Comparison of ENCODE assay signal across 24 mouse cellular contexts in the genomic region with DNA sequence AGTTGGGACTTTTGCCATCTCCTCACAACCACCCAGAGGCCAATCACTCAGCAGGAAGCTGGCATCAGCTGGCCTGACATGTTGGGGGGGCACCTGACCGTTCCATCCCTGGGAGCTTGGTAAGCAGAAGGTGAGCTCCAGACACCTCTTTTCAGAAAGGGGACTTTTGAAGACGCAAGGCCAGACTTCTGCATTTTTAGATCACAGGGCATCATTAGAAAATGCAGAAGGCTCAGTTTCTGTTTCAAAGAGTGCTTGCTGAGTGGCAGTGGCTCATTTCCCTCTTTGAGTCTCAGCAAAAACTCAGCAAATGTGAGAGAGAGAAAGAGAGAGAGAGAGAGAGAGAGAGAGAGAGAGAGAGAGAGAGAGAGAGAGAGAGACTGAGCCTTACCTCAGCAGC. TPM values are rescaled to one million over a fixed set of nuclear protein-coding genes. Genes with fewer than 3 reads are reported as not detected.
DNase-seq lines count a peak whose midpoint lies in the region; TF ChIP-seq lines count a peak whose summit lies in the region.
"Had no signal": no experiment of that assay in that cellular context is flagged by ENCODE, and none has a peak within 500 bp of the region (broad histone marks: within the 10 kb centered on the region; RNA-seq: fewer than 3 reads in every experiment).

No protein-coding gene starts in this region.

- no peak for TF ChIP-seq CTCF in spleen, adult 2 months (IDR thresholded peaks at IDR 0.05; ENCODE audit: extremely low read depth, insufficient read depth, insufficient read length, insufficient replicate concordance)
- TF ChIP-seq CTCF in bone marrow, adult 2 months (IDR thresholded peaks at IDR 0.05; ENCODE audit: control insufficient read depth, insufficient read depth, low read length), result no peak

- no peak overlapping the region for H3K4me3 ChIP-seq in spleen, adult 2 months (ENCODE audit: extremely low read depth, insufficient read depth, insufficient read length)
- no peak overlapping the region for H3K4me3 ChIP-seq in bone marrow, adult 2 months (replicated peaks; ENCODE audit: control insufficient read depth, low read depth, low read length)
- no peak overlapping the region for H3K4me3 ChIP-seq in macrophage (ENCODE audit: inconsistent target)
- H3K4me3 ChIP-seq: heart, adult 2 months; heart, embryonic 12.5 days; lung, embryonic 15.5 days; stomach, embryonic 15.5 days had no signal

- peak in 1 of 2 experiments; percentile 58 for DNase-seq in spleen, adult 2 months (ENCODE audit: low read depth in 1 of 2, low spot score in 2 of 2)
- DNase-seq in spleen, postnatal 4 days (ENCODE audit: low spot score in 2 of 2), result no peak
- DNase-seq in cerebellum, adult 11-12 months, result no peak
- no peak for DNase-seq in adrenal gland, postnatal 36 days
- DNase-seq in left cerebral cortex, adult 8-10 months (ENCODE audit: low spot score in 2 of 2), result no peak
- DNase-seq: adrenal gland, adult 8-10 months; cerebellum, adult 8-10 months; cerebellum, postnatal 25 days; gastrocnemius, postnatal 36 days; heart, adult 2 months; kidney, postnatal 14 days; layer of hippocampus, postnatal 36 days; liver; lung, postnatal 36 days; midbrain, embryonic 14.5 days; retina, postnatal 1 day; right cerebral cortex, postnatal 14 days had no signal

- WGBS in spleen, adult 2 months, result 27% methylated on average over 2 of the region's 2 CpGs
- WGBS in bone marrow, adult 2 months, result 9% methylated on average over 2 of the region's 2 CpGs
- WGBS in macrophage (ENCODE audit: missing documents), result 0% methylated on average over 2 of the region's 2 CpGs

- H3K27ac ChIP-seq in spleen, adult 2 months (ENCODE audit: insufficient read depth, low read length), result peak overlapping the region; percentile 62
- peak overlapping the region; percentile 33; the same call in 1 of the 2 replicates for H3K27ac ChIP-seq in bone marrow, adult 2 months (ENCODE audit: control insufficient read depth, insufficient read depth, low read depth, low read length, poor library complexity)
- peak overlapping the region; percentile 79 for H3K27ac ChIP-seq in macrophage
- H3K27ac ChIP-seq: heart, adult 2 months; hindbrain, embryonic 14.5 days; lung, embryonic 15.5 days; stomach, embryonic 15.5 days had no signal

- no peak for TF ChIP-seq POLR2A in spleen, adult 2 months (IDR thresholded peaks at IDR 0.05; ENCODE audit: low read depth, low read length)
- TF ChIP-seq POLR2A in bone marrow, adult 2 months (IDR thresholded peaks at IDR 0.05; ENCODE audit: borderline replicate concordance, control insufficient read depth, low read depth, low read length), result no peak

- H3K36me3 ChIP-seq in spleen, adult 2 months (ENCODE audit: control insufficient read depth, insufficient read depth, low read length), result no peaks in the 10 kb centered on the region
- H3K36me3 ChIP-seq in macrophage (ENCODE audit: inconsistent target), result no peaks in the 10 kb centered on the region
- H3K36me3 ChIP-seq: G1E; heart, embryonic 12.5 days; lung, embryonic 15.5 days; stomach, embryonic 15.5 days had no signal

- H3K27me3 ChIP-seq in spleen, adult 2 months (ENCODE audit: control insufficient read depth, insufficient read depth, low read length), result no peaks in the 10 kb centered on the region
- H3K27me3 ChIP-seq: lung, embryonic 15.5 days; stomach, embryonic 15.5 days had no signal

- H3K4me1 ChIP-seq in spleen, adult 2 months (ENCODE audit: control insufficient read depth, insufficient read depth, insufficient read length), result peaks cover 14% of the 10 kb centered on the region; the same call in 1 of the 2 replicates
- H3K4me1 ChIP-seq in bone marrow, adult 2 months (ENCODE audit: control insufficient read depth, insufficient read depth, low read length), result peaks cover 1% of the 10 kb centered on the region; the same call in 1 of the 2 replicates
- H3K4me1 ChIP-seq: heart, embryonic 12.5 days; lung, embryonic 15.5 days; stomach, embryonic 15.5 days had no signal

- no peaks in the 10 kb centered on the region for H3K79me2 ChIP-seq in macrophage (ENCODE audit: inconsistent target)

RNA-seq across cellular contexts. Expression of gene Cdh23, which starts 8.8 kb away (rescaled TPM):
- 2.1 and 2.7 TPM in 2 replicates for polyA plus RNA-seq in spleen, adult 2 months (2012; rRNA removed)
- 1.0 and 1.8 TPM in 2 replicates for polyA plus RNA-seq in bone marrow, adult 2 months (2011; ENCODE audit: insufficient read depth, insufficient read length, low replicate concordance, missing spikeins)
- total RNA-seq in macrophage (2018; cell fraction: chromatin; rRNA removed), result 10 to 100 TPM in 2 of 26 experiments, 1 to 10 TPM in 15, under 1 TPM in 9; 0.09 to 14.8 (median 3.5) TPM
- 1 to 10 TPM in 11 of 26 experiments, under 1 TPM in 15; 0.04 to 2.5 (median 0.34) TPM for total RNA-seq in macrophage (2018; cell fraction: cytosol; rRNA removed)
- 1 to 10 TPM in 16 of 26 experiments, under 1 TPM in 10; 0.10 to 7.3 (median 1.6) TPM for total RNA-seq in macrophage (2018; cell fraction: nucleus; rRNA removed)
- polyA plus RNA-seq in macrophage (2018), result 0.06 to 0.93 TPM (median 0.40 TPM) in 3 replicates
- 1 to 10 TPM in 1 of 2 experiments, under 1 TPM in 1; 0.79 to 2.0 TPM for total RNA-seq in adrenal gland, postnatal 36 days (2021)
- total RNA-seq in left cerebral cortex, adult 8-10 months (2022), result 1 to 10 TPM; 2.0 to 5.3 (median 4.2) TPM
- polyA plus RNA-seq: G1E had no signal

RNA-seq across cellular contexts. Expression of gene Slc29a3, which starts 47.5 kb away (rescaled TPM):
- polyA plus RNA-seq in spleen, adult 2 months (2012; rRNA removed), result 19.9 and 21.8 TPM in 2 replicates
- 3.7 and 8.5 TPM in 2 replicates for polyA plus RNA-seq in bone marrow, adult 2 months (2011; ENCODE audit: insufficient read depth, insufficient read length, low replicate concordance, missing spikeins)
- 10 to 100 TPM in 22 of 26 experiments, 1 to 10 TPM in 4; 4.8 to 91.9 (median 47.9) TPM for total RNA-seq in macrophage (2018; cell fraction: chromatin; rRNA removed)
- 100 to 1,000 TPM in 22 of 26 experiments, 10 to 100 TPM in 4; 73.7 to 177 (median 142) TPM for total RNA-seq in macrophage (2018; cell fraction: cytosol; rRNA removed)
- total RNA-seq in macrophage (2018; cell fraction: nucleus; rRNA removed), result 100 to 1,000 TPM in 15 of 26 experiments, 10 to 100 TPM in 11; 40.3 to 216 (median 117) TPM
- 49.5 to 143 TPM (median 110 TPM) in 3 replicates for polyA plus RNA-seq in macrophage (2018)
- total RNA-seq in adrenal gland, postnatal 36 days (2021), result 10 to 100 TPM; 28.8 to 38.7 TPM
- total RNA-seq in left cerebral cortex, adult 8-10 months (2022), result 10 to 100 TPM; 13.6 to 19.6 (median 16.8) TPM
